Mouse (Mus musculus) hindbrain, embryonic 15.5 days (tissue): ENCODE data around the gene Simc1. TPM values are rescaled to one million over a fixed set of nuclear protein-coding genes. Genes with fewer than 3 reads are reported as not detected.
A peak's percentile ranks its signal among the peaks of the same experiment; 100 is the strongest.

Source experiments
- ATAC-seq: fragments of 200-750 bp; cut with Nextera tagmentation; 2 replicates; pipeline ENCODE4 v1.8.0; 2017; ENCODE audit warnings: low read depth, moderate number of reproducible peaks, moderate TSS enrichment; ENCODE audit not compliant: low FRiP score
- H3K27ac ChIP-seq: fragments of 300-500 bp; sonication (generic); replicated peaks from 2 replicates; pipeline ENCODE4 v1.5.1; 2015; ENCODE audit warnings: mild to moderate bottlenecking, inconsistent platforms
- H3K27me3 ChIP-seq: fragments of 300-500 bp; sonication (generic); 2 replicates; pipeline ENCODE4 v1.6.1; 2015; ENCODE audit warnings: control low read depth, inconsistent platforms
- H3K36me3 ChIP-seq: fragments of 300-500 bp; sonication (generic); 2 replicates; pipeline ENCODE4 v1.6.1; 2015; ENCODE audit warnings: control low read depth, inconsistent platforms
- H3K4me1 ChIP-seq: fragments of 300-500 bp; sonication (generic); replicated peaks from 2 replicates; pipeline ENCODE4 v1.6.1; 2015; ENCODE audit warnings: control low read depth, inconsistent platforms
- H3K4me2 ChIP-seq: fragments of 300-500 bp; sonication (generic); 2 replicates; pipeline ENCODE4 v1.6.1; 2015; ENCODE audit warnings: moderate library complexity, mild to moderate bottlenecking, inconsistent platforms
- H3K4me3 ChIP-seq: fragments of 300-500 bp; sonication (generic); 2 replicates; pipeline ENCODE4 v1.5.1; 2015; ENCODE audit warnings: mild to moderate bottlenecking, inconsistent platforms
- H3K9ac ChIP-seq: fragments of 300-500 bp; sonication (generic); 2 replicates; pipeline ENCODE4 v1.6.1; 2015; ENCODE audit warnings: inconsistent platforms
- H3K9me3 ChIP-seq: fragments of 300-500 bp; sonication (generic); 2 replicates; pipeline ENCODE4 v1.6.1; 2016; ENCODE audit warnings: control low read depth, inconsistent platforms
- WGBS: fragments of 180-500 bp; shearing (Covaris S2); methylation state at CpG from one replicate; pipeline ENCODE4 v1.1.7; 2015; 5-methylcytosine and 5-hydroxymethylcytosine counted together
- polyA plus RNA-seq: library from polyadenylated mRNA; unstranded; fragments of >200 nt; fragmentation: Nextera tagmentation; extraction: Ambion mirVana; gene quantifications from 2 replicates; pipeline ENCODE4 v1.2.1, GENCODE M21; 2015

Simc1 gene
- polyA plus RNA-seq, 1 experiment from 2014 or later = 24.2 TPM

DNA sequence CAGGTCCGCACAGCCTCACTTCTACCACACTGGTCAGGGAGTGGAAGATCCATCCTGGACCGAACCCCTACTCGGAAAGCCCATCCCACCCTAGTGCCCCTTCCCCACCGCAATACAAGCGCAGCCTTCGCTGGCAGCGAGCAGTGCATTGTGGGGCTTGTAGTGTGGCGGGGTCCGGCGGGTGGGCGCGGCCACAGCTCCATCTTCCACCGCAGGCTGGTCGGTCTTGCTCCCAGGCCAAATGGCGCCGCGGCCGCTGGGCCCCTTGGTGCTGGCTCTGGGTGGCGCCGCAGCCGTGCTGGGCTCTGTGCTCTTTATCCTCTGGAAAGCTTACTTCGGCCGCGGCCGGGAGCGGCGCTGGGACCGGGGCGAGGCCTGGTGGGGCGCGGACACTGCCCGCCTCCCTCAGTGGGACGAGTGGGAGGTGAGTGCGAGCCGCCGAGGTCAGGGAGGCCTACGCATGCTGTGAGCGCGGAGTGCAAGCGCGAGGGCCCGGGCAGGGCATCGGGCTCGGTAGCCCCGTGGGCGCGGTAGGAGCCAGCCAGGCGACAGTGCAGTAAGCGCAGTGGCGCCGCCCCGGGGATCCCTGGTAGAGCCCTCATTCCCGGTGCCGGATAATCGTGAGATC, 71.4 kb downstream of the Simc1 start, which contains the start of gene Arl10:
TSS of gene Arl10 (plus strand) at position 162 of the 628 bp plus-strand sequence.
- Histone ChIP-seq H3K9ac (peak within 1 kb of the TSS; percentile 89), H3K36me3 (peaks cover 18% of the 10 kb centered on the region), H3K9me3 (no peaks in the 10 kb centered on the region), H3K4me3 (peak within 1 kb of the TSS; percentile 71), H3K27me3 (0 out of 2 replicates have a peak, but pooled peaks cover 7% of the 10 kb centered on the region), H3K4me2 (peak within 1 kb of the TSS; percentile 94), H3K27ac (peak within 1 kb of the TSS; percentile 80), H3K4me1 (peaks cover 28% of the 10 kb centered on the region)
- under 1% methylated on average over 54 of the region's 55 CpGs for WGBS
- peak; percentile 92 for ATAC-seq

DNA sequence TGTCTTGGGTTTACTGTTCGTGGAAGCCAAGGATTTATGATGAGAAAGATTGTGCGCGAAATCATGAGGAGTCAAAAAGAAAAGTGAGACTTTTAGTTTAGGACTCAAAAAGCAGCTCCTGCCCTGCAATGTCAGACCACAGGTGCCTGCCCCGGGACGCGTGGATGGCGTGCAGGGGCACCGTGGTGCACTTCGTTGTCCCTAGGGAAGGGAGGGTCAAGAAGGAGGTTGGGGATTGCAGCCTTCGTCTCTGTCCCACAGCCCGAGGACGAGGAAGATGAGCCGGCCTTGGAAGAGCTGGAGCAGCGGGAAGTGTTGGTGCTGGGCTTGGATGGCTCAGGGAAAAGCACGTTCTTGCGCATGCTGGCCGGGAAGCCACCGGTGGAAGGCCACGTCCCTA, 71.9 kb downstream of the Simc1 start:
- Histone ChIP-seq H3K4me2 (peak overlapping the region; percentile 94), H3K27ac (peak overlapping the region; percentile 80), H3K9ac (peak overlapping the region; percentile 89), H3K4me1 (peaks cover 28% of the 10 kb centered on the region), H3K4me3 (peak overlapping the region; percentile 71), H3K27me3 (0 out of 2 replicates have a peak, but pooled peaks cover 7% of the 10 kb centered on the region), H3K9me3 (no peaks in the 10 kb centered on the region), H3K36me3 (peaks cover 18% of the 10 kb centered on the region)
- 0 out of 2 replicates have a peak, but pooled peaks have one; percentile 10 for ATAC-seq
- 1% methylated on average over 19 of the region's 19 CpGs for WGBS

DNA sequence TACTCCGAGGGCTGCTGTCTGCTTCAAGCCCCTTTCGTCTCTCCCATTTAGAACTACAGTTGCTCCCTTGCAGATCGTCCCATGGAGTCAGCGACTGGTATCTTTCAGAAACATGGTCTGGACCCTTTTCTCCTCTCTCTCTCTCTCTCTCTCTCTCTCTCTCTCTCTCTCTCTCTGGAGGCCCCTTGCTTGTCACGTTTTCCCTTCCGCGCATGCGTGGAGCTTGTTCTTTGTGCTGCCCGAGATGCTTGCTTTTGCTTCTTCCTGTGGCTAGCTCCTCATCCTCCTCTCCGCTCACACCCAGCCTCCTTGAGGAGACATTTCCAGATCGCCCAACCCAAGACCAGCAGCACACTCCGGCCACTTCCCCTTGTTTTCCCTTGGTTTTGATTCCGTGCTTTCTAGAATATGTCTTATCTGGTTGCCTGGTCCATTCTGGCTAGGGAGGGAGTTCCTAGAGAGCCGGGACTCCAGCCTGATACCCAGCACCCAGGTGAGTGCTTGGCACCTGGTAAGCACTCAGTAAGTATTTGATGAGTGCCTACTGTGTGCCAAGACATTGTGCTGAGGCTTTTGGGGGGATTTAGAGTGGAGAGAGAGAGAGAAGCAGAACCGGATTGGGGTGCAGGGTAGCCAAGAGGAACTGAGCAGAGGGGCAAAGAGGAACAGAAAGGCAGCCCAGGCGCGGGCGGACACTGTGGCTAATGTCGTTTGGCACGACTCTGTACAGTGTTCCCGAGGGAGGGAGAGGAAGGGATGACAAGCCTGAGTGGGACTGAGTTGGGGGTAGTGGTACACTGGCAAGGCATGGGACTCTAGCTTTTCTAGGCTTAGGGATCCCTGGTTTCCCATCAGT, 74.3 kb downstream of the Simc1 start:
- WGBS = 79% methylated on average over 21 of the region's 21 CpGs
- H3K27me3 ChIP-seq = 0 out of 2 replicates have a peak, but pooled peaks cover 5% of the 10 kb centered on the region
- H3K4me1 ChIP-seq = peaks cover 31% of the 10 kb centered on the region
- no peak overlapping the region for H3K4me3 ChIP-seq
- ATAC-seq = no peak
- no peak overlapping the region for H3K9ac ChIP-seq
- no peak overlapping the region for H3K4me2 ChIP-seq
- H3K9me3 ChIP-seq = no peaks in the 10 kb centered on the region
- no peak overlapping the region for H3K27ac ChIP-seq
- H3K36me3 ChIP-seq = peaks cover 35% of the 10 kb centered on the region

DNA sequence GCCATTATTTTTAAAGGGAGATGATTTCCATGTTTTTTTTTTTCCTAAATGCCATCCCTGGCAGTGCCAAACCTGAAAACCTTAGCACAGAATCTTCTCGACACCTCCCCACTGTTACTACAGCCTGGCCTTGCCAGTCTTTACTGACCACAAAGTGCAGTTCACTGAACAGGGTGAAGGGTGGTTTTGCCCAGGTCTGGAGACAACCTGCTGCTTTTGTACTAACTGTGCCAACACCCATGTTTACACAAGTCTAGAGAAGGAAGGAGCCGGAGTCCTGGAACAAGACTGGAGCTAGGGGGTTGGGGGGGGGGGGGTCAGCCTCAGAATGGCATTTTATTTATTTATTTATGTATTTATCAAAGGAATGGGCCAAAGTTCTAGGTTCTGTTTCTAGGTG, 77.8 kb downstream of the Simc1 start:
- H3K9ac ChIP-seq = no peak overlapping the region
- H3K27ac ChIP-seq = no peak overlapping the region
- WGBS = 86% methylated on average over 2 of the region's 2 CpGs
- ATAC-seq = no peak
- H3K4me1 ChIP-seq = peaks cover 17% of the 10 kb centered on the region
- H3K9me3 ChIP-seq = no peaks in the 10 kb centered on the region
- no peaks in the 10 kb centered on the region for H3K27me3 ChIP-seq
- H3K36me3 ChIP-seq = peaks cover 67% of the 10 kb centered on the region
- no peak overlapping the region for H3K4me2 ChIP-seq
- H3K4me3 ChIP-seq = no peak overlapping the region

DNA sequence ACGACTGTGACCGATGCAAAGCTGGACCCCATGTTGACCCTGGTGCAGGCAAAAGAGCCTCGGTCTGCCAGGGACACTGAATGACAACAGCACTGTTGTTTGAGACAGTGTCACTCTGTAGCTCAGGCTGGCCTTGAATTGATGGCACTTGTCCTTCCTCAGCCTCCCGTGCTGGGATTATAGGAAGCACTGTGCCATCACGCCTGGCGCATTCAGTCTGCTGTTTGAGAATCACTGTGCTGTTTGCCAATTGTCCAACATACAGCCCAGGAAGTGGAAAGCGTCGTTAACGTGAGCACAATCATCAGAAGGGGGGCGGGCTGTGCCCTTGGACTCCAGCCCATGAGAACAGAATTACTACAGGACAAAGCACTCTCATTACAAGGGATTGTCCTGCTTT, 78.5 kb downstream of the Simc1 start:
- no peak for ATAC-seq
- Histone ChIP-seq H3K9me3 (no peaks in the 10 kb centered on the region), H3K4me1 (peaks cover 10% of the 10 kb centered on the region), H3K9ac (no peak overlapping the region), H3K27me3 (no peaks in the 10 kb centered on the region), H3K4me2 (no peak overlapping the region), H3K36me3 (peaks cover 64% of the 10 kb centered on the region), H3K27ac (no peak overlapping the region), H3K4me3 (no peak overlapping the region)
- 66% methylated on average over 10 of the region's 10 CpGs for WGBS

DNA sequence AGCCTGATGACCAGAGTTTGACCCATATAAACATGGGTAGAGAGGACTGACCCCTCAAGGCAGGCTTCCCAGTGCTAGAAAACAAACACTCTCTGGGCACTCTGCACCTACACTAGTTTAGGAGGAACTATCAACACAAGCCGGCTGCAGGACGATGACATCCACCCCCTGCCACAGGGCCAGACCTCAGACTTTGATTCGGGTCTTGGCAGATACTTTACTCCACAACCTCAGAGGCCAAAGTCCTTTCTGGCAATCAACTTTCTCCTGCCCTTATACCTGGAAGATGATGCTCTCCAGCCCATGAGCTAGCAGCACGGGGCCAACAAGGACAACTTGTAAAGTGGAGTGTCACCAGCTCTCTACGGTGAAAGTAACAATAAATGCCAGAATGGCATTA, 79.3 kb downstream of the Simc1 start:
- Histone ChIP-seq H3K9ac (no peak overlapping the region), H3K4me1 (peaks cover 6% of the 10 kb centered on the region), H3K9me3 (no peaks in the 10 kb centered on the region), H3K27ac (no peak overlapping the region), H3K27me3 (no peaks in the 10 kb centered on the region), H3K4me2 (no peak overlapping the region), H3K4me3 (no peak overlapping the region), H3K36me3 (peaks cover 65% of the 10 kb centered on the region)
- whole genome bisulfite sequencing = 90% methylated on average over 5 of the region's 5 CpGs
- no peak for ATAC-seq

DNA sequence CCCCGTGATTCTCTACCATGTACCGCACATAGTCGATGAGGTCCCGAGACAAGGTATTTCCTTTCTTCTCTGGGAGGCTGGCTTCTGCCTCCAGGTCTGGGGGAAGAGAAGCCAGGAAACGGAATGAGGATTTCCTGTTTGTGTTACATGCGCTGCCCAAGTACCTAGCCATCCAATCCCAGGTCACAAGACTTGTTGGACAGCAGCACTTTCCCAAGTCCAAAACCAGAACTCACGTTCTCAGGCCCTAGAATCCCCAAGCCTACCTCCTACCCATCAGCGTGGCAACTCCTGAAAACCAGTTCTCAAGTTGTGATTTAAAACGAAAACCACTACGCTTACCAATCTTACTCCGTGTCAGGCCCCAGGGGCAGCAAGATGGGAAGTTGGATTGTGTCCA, 82.3 kb downstream of the Simc1 start:
- no peak for ATAC-seq
- H3K4me2 ChIP-seq = no peak overlapping the region
- no peaks in the 10 kb centered on the region for H3K9me3 ChIP-seq
- peaks cover 17% of the 10 kb centered on the region for H3K4me1 ChIP-seq
- no peak overlapping the region for H3K9ac ChIP-seq
- 90% methylated on average over 11 of the region's 11 CpGs for WGBS
- H3K36me3 ChIP-seq = peaks cover 51% of the 10 kb centered on the region
- no peak overlapping the region for H3K27ac ChIP-seq
- H3K27me3 ChIP-seq = no peaks in the 10 kb centered on the region
- no peak overlapping the region for H3K4me3 ChIP-seq

DNA sequence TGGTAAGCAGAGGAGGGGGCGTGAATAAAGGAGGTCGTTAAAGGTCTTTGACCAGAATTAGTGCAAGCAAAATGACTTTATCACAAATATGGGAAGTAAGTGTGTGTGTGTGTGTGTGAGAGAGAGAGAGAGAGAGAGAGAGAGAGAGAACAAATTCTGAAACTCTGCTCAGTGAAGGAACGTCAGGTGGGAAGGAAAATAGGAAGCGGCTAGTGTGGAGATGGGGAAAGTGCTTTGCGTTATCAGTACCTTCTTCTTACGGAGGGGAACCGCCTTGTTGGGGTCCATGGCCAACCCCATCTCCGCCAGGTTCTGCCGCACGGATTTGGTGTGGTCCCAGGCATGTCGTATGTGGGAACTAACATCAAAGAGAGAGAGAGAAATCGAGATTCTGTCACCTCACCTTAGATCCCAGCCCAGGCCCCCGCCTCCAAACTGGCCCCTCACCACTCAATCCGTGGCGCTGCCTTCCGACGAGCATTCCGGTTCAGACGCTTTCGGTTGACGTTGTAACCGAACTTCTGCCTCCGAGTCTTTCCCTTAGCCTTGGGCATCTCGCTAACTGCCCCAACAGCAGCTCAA, 85.9 kb downstream of the Simc1 start:
- Histone ChIP-seq H3K9me3 (no peaks in the 10 kb centered on the region), H3K4me1 (peaks cover 33% of the 10 kb centered on the region), H3K9ac (peak overlapping the region; percentile 61), H3K27me3 (no peaks in the 10 kb centered on the region), H3K36me3 (peaks cover 20% of the 10 kb centered on the region), H3K4me3 (peak overlapping the region; percentile 95), H3K27ac (peak overlapping the region; percentile 96), H3K4me2 (peak overlapping the region; percentile 77)
- WGBS = 3% methylated on average over 24 of the region's 24 CpGs
- no peak; the same call in 1 of the 2 replicates for ATAC-seq

DNA sequence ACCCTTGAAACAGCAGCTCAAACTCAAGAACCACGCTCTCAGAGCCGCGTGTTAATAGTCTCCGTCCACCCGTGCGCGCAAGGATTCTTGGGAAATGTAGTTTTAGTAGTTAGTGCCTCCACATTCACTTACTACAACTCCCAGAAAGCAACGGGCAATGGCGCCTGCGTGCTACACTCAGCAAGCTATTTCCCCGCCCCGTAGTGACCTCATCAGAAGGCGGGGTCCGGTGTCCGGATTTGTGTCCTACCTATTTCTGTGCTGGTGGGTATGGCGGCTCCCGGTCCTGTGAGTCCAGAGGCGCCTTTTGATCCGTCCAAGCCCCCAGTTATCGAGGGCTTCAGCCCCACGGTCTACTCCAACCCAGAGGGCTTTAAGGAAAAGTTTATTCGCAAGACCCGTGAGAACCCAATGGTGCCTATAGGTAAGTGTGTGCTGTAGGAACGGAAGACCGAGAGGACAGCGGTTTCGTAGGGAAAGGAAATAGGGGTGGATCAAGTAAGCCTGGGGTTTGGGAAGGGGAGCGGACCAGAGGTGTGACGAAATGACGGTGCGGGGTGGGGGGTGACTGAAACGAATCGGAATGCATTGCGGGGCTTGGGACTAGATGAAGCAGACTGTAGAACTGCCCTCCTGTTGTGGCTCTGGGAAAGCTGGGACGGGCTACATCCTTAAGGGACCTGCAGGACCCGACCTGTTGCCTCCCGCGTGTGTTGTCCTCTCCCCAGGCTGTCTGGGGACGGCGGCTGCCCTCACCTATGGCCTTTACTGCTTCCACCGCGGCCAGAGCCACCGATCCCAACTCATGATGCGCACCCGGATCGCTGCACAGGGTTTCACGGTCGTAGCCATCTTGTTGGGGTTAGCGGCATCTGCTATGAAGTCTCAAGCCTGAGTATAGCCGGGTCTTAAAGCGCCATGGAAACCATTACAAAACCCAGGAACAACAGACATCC, 86.7 kb downstream of the Simc1 start, which contains the start of the genes Nop16 and Higd2a:
TSS of gene Nop16 (minus strand) at position 95 of the 956 bp plus-strand sequence.
TSS of gene Higd2a (plus strand) at position 212 of the 956 bp plus-strand sequence.
- Histone ChIP-seq H3K4me3 (peak within 1 kb of the TSS; percentile 95), H3K27ac (peak within 1 kb of the TSS; percentile 96), H3K27me3 (no peaks in the 10 kb centered on the region), H3K9me3 (no peaks in the 10 kb centered on the region), H3K9ac (peak within 1 kb of the TSS; percentile 97), H3K36me3 (peaks cover 16% of the 10 kb centered on the region), H3K4me1 (peaks cover 33% of the 10 kb centered on the region), H3K4me2 (peak within 1 kb of the TSS; percentile 77)
- under 1% methylated on average over 51 of the region's 51 CpGs for WGBS
- ATAC-seq = peak; percentile 97

DNA sequence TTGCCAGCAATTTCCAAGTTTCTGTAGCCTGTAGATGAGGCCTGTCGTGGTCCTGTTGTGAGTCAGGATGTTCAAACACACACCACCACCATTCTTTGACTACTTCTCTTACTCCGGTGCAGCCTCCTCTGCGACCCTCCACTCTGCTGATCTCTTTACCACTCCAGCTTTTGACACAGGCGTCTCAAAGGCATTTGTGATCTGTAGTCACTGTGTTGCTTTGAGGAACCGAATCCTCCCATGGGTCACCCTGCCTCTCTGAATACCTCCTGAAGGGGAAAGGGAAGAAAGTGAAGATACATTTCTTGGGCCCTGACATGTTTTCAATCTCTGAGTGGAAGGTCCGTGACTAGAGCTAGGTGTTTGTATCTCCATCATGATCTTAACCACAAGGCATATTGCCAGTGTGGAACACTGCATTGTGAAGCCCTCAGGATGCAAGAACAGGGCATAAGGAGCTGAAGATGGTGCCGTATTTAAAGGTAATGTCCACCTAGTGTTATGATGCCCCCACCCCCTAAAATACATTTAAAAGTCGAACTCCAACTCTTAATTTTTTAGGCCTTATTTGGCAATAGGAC, 88.3 kb downstream of the Simc1 start:
- H3K4me1 ChIP-seq = peaks cover 37% of the 10 kb centered on the region
- no peaks in the 10 kb centered on the region for H3K9me3 ChIP-seq
- H3K27me3 ChIP-seq = no peaks in the 10 kb centered on the region
- ATAC-seq = no peak
- H3K4me3 ChIP-seq = no peak overlapping the region
- H3K4me2 ChIP-seq = peak overlapping the region; percentile 77
- no peak overlapping the region for H3K27ac ChIP-seq
- peaks cover 10% of the 10 kb centered on the region for H3K36me3 ChIP-seq
- 93% methylated on average over 8 of the region's 8 CpGs for WGBS
- H3K9ac ChIP-seq = no peak overlapping the region

DNA sequence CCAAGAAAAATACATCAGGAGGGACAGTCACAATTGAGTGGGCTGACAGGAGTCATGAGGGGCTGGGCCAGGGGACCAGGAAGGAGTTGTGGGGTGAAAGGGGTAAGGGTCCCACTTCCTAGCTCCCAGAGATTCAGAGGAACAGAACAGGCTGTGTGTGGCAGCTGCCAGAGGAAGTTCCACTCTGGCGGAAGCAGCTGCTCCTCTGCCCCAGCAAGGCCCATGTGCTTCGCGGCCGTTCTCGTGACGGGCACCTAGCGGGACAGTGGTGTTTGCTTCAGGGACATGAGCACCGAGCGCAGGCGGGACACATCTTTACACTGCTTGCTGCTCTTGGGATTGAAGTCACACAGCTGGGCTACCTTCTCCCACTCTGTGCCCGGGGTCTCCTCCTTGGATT, 90.0 kb downstream of the Simc1 start:
- Histone ChIP-seq H3K27me3 (no peaks in the 10 kb centered on the region), H3K4me1 (peaks cover 36% of the 10 kb centered on the region), H3K4me3 (no peak overlapping the region), H3K36me3 (peaks cover 23% of the 10 kb centered on the region; the same call in 1 of the 2 replicates), H3K9ac (no peak overlapping the region), H3K9me3 (no peaks in the 10 kb centered on the region), H3K4me2 (no peak overlapping the region), H3K27ac (no peak overlapping the region)
- no peak for ATAC-seq
- WGBS = 81% methylated on average over 11 of the region's 11 CpGs
